Mouse (Mus musculus) left cerebral cortex, postnatal 36 days (tissue): ENCODE data around the gene Slco4a1. TPM values are rescaled to one million over a fixed set of nuclear protein-coding genes. Genes with fewer than 3 reads are reported as not detected.

Source experiments
- DNase-seq, 2 experiments: peaks; one replicate each; pipeline ENCODE4 v3.0.0; 2021 to 2022; ENCODE audit warnings: low spot score in 2 of 2, mixed read lengths in 1 of 2
- intact Hi-C: fragments of 180-260 bp; cut with DNase I; formaldehyde crosslinking; loops from one replicate; pipeline ENCODE4 v1.15.1; 2025
- total RNA-seq, 2 experiments: library from RNA; stranded (reverse); gene quantifications; 2 replicates each; pipeline ENCODE4 v1.2.3; 2021

The Slco4a1 gene
- total RNA-seq = 1 to 10 TPM; 1.4 to 1.8 TPM

GRCm38 (mm10) chr2:180455723-180456698 lies at the start of gene Slco4a1:
Gene Slco4a1 (plus strand): TSS chr2:180456245.
- peak; percentile 63 to 78 for DNase-seq
- intact Hi-C loops = no loop called here

DNA sequence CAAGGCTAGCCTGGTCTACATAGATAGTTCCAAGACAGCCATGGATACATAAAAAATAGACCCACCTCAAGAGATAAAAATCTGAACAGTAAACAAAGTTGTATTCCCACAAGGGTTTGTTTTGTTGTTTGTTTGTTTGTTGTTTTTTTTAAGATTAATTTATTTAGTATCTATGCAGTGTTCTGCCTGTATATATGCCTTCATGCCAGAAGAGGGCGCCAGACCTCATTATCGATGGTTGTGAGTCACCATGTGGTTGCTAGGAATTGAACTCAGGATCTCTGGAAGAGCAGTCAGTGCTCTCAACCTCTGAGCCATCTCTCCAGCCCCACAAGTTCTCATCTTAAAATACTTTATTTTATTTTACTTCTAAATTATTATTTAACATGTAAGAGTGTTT lies 47.6 kb upstream of the Slco4a1 start:
- intact Hi-C loops = no loop called here
- no peak for DNase-seq

DNA sequence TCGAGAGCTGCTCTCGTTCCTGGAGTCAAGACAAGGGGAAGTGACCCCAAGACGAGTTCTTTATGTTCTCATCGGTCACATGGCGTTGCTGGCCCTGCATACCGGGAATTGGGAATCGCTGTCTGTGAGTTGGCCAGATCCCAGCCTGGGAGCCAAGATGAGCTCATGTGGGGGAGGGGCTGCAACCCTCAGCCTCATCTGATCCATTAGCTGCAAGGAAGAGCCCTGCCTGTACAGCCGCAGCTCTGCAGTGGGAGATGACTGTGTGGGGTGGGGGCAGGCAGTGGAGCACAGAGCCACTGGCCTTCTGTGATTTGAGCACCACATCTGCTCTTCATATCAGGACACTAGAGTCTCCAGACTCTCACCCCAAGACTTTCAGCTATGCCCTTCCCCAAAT lies 45.6 kb upstream of the Slco4a1 start:
- DNase-seq = no peak
- intact Hi-C loops = no loop called here

DNA sequence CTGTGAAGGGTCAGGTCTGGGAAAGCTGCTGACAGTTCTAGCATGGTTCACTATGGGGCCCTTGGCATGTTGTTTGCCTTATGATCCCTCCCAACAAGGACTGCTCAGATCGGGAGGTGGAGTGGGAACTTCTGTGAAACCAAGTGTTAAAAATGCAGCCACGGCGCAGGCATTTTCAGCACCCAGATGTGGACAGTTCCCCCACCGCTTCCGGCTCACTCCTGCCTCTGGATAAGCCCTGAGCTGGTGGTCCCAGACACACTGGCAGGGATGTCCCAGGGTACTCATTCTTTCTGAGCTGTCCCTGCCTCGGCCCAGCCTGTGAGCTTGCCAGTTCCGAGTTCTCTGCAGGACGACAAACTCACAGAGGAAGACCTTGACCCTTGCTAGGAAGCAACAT lies 45.0 kb upstream of the Slco4a1 start:
- no peak for DNase-seq
- intact Hi-C loops = no loop called here

GRCm38 (mm10) chr2:180415627-180416026 lies 40.4 kb upstream of the Slco4a1 start:
- DNase-seq = no peak
- intact Hi-C loops = loop anchor here (5.0 kb wide), 1 partner anchor 123 kb away; no protein-coding TSS in a partner anchor

- DNase-seq = no peak
- intact Hi-C loops = loop anchor here (5.0 kb wide), 1 partner anchor 125 kb away; no protein-coding TSS in a partner anchor
These were observed 38.3 kb upstream of the Slco4a1 start for GRCm38 (mm10) chr2:180417731-180418130.

DNA sequence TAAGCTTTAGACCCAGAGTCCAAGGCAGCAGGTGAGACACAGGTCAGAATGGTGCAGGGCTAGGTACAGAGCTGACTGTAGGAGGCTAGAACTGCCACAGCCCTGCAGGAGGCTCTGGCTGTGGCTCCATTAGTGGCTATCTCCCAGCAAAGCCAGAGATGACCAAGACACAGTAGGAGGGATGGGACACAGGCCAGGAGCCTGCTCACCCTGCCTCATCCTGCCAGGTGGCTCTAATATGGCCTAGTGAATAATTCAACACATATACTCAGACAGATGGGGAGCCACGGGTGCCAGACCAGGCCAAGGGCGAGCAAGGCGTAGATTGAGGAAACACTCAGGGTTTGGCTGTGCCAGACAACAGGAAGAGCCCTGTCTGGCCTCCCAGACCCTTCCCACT lies 35.4 kb upstream of the Slco4a1 start:
- no peak for DNase-seq
- intact Hi-C loops = no loop called here

GRCm38 (mm10) chr2:180425115-180425514 lies 30.9 kb upstream of the Slco4a1 start:
- intact Hi-C loops = no loop called here
- no peak for DNase-seq

GRCm38 (mm10) chr2:180427073-180427472 lies 29.0 kb upstream of the Slco4a1 start:
- intact Hi-C loops = no loop called here
- peak; percentile 35 to 36 for DNase-seq

DNA sequence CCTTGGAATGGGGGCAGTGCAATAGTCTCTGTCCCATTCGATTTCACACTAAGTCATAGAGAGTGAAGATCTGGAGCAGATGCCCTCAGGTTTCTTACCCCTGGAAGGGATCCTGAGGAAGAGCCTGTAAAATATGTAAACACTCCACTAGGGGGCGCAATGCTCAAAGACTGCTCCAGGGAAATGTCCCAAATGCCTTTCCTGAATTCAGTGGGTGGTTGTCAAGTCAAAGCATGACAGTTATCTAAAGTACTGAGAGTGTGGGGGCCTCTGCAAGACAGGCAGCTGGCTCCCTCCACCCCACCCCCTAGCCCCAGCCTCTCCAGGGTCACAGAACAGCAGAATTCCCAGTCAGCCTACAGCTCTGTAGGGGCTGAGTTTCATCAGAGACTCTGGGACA lies 27.7 kb upstream of the Slco4a1 start:
- intact Hi-C loops = no loop called here
- no peak for DNase-seq

DNA sequence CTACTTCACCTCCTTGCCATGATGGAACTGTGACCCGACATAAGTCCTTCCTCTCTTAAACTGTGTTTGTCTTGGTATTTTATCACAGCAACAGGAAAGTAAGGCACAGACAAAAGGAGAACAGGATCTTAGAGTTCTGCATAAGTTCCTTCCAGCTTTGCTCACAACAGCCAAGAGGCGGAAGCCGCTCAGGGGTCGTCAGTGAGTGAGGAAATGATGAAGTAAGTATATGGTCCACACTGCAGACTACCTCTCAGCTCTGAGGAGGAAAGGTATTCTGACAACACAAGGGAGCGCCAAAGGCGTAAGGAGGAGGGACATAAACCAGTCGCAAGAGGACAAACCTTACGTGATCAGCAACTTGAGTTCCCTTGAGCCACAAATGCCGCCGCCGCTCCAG lies 25.4 kb upstream of the Slco4a1 start:
- DNase-seq = no peak
- intact Hi-C loops = no loop called here

- intact Hi-C loops = loop anchor here (1.0 to 2.0 kb wide), 2 partner anchors 79 to 155 kb away; no protein-coding TSS in a partner anchor
- DNase-seq = peak; percentile 66 to 81
These were observed 23.9 kb upstream of the Slco4a1 start for GRCm38 (mm10) chr2:180432042-180432668.

GRCm38 (mm10) chr2:180432751-180433150 lies 23.3 kb upstream of the Slco4a1 start:
- no peak for DNase-seq
- intact Hi-C loops = loop anchor here (1.0 to 2.0 kb wide), 2 partner anchors 79 to 156 kb away; no protein-coding TSS in a partner anchor

- no peak for DNase-seq
- intact Hi-C loops = loop anchor here (2.0 kb wide), 1 partner anchor 157 kb away; no protein-coding TSS in a partner anchor
These were observed 22.7 kb upstream of the Slco4a1 start for GRCm38 (mm10) chr2:180433350-180433749.

- intact Hi-C loops = no loop called here
- DNase-seq = no peak
These were observed 20.6 kb upstream of the Slco4a1 start for GRCm38 (mm10) chr2:180435341-180435926.

DNA sequence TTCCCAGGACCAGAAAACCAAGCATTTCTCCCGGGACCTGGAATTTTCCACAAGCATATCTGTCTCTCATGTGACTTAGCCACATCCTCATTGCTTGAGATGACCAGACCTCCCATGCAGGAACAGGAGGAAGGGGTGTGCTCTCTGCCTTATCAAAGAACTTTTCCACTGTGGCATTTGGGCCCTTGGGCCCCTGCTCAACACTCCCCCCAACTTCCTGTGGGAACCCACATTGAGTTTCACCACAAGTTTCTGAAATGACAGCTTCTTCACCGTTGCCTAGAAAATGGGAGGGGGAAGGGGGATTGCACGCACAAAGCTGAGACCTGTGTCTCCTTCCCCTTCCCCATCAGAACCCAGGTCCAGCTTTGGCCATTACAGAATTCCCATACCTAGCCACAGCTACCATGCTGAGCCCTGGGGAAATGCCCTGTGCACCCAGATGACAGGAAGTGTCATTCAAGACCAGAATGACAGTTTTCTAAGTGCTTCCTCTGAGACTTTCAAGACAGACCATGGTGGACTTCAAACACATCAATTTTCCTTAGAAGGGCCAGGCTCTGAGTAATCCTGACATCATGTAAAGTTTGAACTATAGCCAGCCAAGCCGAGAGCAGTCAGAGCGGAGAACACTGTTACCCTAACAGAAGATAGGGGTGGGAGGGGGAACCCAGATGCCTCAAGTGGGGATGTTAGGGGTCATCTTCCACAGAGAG lies 18.7 kb upstream of the Slco4a1 start:
- intact Hi-C loops = no loop called here
- no peak for DNase-seq

- no peak for DNase-seq
- intact Hi-C loops = no loop called here
These were observed 16.3 kb upstream of the Slco4a1 start for GRCm38 (mm10) chr2:180439791-180440190.

DNA sequence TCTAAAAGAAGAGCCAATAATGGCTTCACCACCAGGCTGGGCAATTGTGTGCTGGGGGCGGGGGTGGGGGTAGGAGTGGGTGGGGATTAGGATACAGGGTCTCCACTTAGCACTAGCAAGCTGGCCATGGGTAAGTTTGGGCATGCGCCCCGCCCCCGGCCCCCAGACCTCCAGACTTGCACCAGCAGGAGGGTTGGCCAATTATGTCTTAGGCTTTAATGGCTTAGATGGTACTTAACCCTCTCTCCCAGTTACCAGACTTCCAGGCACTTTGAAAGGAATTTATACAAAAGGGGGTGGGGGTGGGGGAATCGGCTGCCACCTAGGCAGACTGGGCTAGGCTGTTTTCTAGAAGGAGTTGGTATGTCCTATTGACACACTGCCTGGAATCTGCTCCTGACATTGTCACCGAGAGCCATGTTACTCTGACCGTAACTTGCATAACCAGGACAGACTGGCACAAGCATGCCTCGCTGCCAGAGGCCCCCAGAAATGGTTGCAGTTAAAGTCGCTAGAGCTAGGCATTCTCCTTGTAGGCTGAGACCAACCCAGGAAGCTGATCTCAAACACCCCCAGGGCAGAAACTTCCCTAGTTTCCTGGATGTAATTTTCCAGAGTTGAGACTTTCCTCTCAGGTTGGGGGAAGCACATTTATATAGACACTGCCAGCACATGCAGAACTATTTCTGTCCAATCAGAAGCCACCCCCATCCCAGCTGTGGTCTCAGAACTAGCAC lies 15.3 kb upstream of the Slco4a1 start:
- no peak for DNase-seq
- intact Hi-C loops = no loop called here

DNA sequence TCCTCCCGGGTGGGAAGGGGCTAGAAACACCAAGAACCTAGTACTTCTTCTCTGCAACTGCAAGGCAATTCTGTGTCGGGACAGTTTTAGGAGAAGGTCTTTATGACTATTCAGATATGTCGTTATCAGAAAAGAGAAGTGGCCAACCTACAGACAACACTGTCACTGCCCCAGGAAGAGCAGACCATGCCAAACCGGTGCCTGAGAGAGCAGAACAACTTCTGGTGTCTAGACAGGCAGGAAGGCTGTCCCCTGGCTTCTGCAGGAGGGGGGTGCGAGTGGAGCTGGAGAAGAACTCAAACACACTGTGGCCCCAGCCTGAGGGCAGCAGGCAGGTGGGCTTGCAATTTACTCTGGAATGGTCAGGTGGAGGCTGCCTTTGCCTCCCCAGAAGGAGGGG lies 14.0 kb upstream of the Slco4a1 start:
- DNase-seq = no peak

More for the DNA sequence above, 14.0 kb upstream of the Slco4a1 start:
- intact Hi-C loops = no loop called here
